Mouse (Mus musculus) left cerebral cortex, postnatal 14 days (tissue): ENCODE results near the gene Nucks1. TPM values are rescaled to one million over a fixed set of nuclear protein-coding genes. Genes with fewer than 3 reads are reported as not detected.

Experiments used
- DNase-seq, 2 experiments: peaks; one replicate each; pipeline ENCODE4 v3.0.0; 2021 to 2022; ENCODE audit warnings: low spot score in 2 of 2, mixed read lengths in 1 of 2
- intact Hi-C: fragments of 180-260 bp; cut with DNase I; formaldehyde crosslinking; loops from one replicate; pipeline ENCODE4 v1.15.1; 2025
- total RNA-seq, 2 experiments: library from RNA; stranded (reverse); gene quantifications; 2 replicates each; pipeline ENCODE4 v1.2.3; 2021

Gene Nucks1
- total RNA-seq, 2 experiments from 2014 or later, result 159 to 163 TPM

DNA sequence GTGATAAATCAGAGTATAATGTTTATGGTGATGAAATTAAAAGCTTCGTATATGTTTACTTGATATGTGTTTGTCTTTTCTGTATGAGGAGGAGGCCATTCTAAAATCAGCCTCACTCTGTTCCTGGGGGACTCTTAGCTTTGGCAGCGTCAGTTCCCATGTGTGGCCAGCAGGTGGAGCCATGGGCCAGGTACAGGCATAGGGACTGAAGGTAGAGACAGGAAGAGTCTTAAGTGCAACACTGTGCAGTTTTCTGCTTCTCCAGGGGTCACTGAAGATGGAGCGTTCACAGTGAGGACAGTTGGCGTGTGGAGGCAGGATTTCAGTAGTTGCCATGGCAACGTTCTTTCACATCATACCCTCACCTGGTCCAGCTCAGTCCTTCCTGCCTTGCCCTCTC, 72.6 kb downstream of the Nucks1 start:
- intact Hi-C loops, result loop anchor here (5.0 kb wide), 1 partner anchor 46 kb away; no protein-coding TSS in a partner anchor
- DNase-seq, result peak; percentile 73 to 84

GRCm38 (mm10) chr1:131983806-131984205, 73.5 kb downstream of the Nucks1 start:
- DNase-seq, result no peak
- intact Hi-C loops, result loop anchor here (5.0 kb wide), 1 partner anchor 47 kb away; no protein-coding TSS in a partner anchor

Other genes starting within 250 kb of the Nucks1 start
- gene Rab7b, start 221.8 kb upstream of the Nucks1 start, total RNA-seq, result 1 to 10 TPM; 2.7 to 3.8 TPM
- under 1 TPM; 0.21 to 0.42 TPM for gene Slc26a9, start 166.5 kb upstream of the Nucks1 start, total RNA-seq
- gene Pm20d1, start 113.2 kb upstream of the Nucks1 start, total RNA-seq, result 1 to 10 TPM in 1 of 2 experiments, under 1 TPM in 1; 0.62 to 1.4 TPM
- 10 to 100 TPM; 49.0 to 56.7 TPM for gene Slc41a1, start 83.0 kb upstream of the Nucks1 start, total RNA-seq
- 1 to 10 TPM; 5.7 to 7.7 TPM for gene Rab29, start 43.3 kb upstream of the Nucks1 start, total RNA-seq
- 1 to 10 TPM in 1 of 2 experiments, under 1 TPM in 1; 0.97 to 1.8 TPM for gene Slc45a3, start 52.4 kb downstream of the Nucks1 start, total RNA-seq
- 10 to 100 TPM; 54.5 to 58.8 TPM for gene Elk4, start 97.1 kb downstream of the Nucks1 start, total RNA-seq
- gene Mfsd4a, start 157.5 kb downstream of the Nucks1 start, total RNA-seq, result 10 to 100 TPM; 86.2 to 87.4 TPM
- gene Cdk18, start 229.2 kb downstream of the Nucks1 start, total RNA-seq, result 10 to 100 TPM; 17.0 to 28.3 TPM